Mouse (Mus musculus): Measurements from ENCODE around the gene Trmt13.

Gene Trmt13

DNA sequence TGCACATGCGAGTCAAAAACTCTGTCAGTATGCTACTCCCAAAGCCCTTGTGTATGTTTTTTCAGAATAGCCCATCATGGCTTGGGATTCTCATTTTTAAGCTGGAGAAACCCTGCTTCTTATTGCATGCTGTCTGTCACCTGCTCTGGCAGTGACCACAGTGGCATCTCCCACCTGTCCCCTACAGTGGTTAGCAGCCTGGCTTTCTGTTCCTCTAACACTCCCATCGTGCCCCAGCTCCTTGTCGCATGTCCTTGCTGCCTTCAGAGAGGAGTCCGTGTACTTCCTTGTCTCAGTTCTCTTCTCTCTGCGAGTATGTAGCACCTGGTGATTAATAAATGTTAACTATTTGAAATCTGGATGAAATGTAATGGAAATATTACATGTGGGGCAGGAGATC, 67.0 kb downstream of the Trmt13 start:
- DNase-seq (ENCODE audit: low spot score in 2 of 2): no peak

DNA sequence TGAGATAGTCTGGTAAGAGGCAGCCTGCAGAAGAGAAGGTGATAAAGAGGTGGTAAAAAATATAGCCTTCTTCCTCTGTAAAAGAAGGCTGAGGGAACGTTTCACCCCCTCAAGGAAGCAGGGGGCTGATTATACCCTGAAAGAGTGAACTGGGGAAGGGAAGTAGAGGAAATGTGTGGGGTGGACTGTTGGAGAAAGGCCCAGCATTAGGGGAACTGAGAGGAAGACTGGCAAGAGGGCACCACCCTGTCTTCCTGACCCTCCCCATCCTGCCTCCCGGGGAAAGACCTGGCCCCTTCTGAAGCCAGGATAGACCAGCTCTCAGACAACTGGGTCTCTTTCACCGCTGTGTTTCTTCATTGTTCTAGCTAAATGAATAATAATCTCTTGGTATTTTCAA, 71.9 kb downstream of the Trmt13 start:
- no peak for DNase-seq (ENCODE audit: low spot score in 2 of 2)

DNA sequence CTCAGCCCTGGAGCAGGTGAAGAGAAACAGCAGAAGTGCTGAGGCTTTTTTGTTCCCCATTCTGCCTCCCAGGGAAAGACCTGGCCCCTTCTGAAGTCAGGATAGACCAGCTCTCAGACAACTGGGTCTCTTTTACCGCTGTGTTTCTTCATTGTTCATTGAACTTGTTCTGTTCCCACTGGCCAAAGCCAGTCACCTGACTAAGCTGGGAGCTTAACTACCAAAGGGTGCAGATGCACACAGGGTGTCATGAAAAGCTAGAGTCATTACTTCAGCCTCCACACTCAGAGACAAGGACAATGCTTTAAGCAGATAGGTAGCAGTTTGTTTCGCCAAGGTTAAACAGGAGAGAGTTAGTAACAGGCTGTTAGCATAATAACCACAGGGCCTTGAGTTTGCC, 72.3 kb downstream of the Trmt13 start:
- no peak for DNase-seq (ENCODE audit: low spot score in 2 of 2)

DNA sequence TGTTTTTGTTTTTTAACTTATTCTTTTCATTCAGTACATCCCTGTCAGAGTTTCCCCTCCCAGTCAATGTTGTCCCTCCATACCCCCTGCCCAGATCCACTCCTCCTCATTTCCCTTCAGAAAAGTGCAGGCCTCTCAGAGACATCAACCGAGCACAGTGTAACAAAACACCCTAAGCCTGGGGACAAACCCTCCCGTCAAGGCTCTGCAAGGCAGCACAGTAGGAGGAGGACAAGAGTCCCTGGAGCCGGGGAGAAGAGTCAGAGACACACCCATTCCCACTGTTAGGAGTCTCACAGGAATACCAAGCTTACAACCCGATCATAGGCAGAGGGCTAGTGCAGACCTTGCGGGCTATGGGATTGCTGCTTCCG, 77.2 kb downstream of the Trmt13 start:
- no peak for DNase-seq (ENCODE audit: low spot score in 2 of 2)

DNA sequence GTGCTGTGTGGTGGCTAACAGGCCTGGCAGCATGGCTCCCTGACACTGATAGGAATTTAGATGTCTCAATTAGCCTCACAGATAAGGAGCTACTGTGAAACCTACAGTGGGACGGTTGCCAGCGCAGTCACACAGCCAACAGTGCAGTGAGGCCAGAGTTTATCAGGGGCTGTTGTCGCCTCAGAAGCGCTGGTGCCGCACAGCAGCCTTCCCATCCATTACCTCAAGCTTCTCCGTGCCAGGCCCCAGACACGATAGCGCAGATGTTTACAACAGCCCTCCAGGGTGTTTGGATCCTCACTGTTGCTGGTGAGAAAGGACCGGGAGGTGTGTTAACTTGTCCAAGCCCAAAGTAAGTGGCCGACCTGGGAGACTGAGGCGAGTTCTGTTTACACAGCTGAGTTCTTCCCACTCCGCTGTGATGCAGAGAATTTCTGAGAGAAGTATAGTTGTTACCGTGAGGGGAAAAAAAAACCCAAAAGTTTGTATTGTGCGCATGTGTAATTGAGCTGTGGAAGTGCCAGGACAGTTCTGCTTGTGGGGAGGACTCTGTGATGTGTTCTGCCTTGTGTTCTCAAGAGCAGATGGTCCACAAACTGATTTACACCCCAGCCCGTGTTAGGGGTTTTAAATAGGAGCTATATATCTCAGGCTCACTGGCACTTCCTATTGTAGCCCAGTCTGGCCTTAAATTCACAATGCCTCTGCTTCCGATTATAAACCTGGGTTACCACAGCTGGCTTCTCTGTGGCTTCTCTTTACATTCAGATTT, 77.8 kb downstream of the Trmt13 start:
- no peak for DNase-seq (ENCODE audit: low spot score in 2 of 2)

All from urinary bladder, postnatal 4 days (tissue).